Mouse (Mus musculus) olfactory bulb, adult 2 months (tissue): Measurements from ENCODE around the gene Mat2a. TPM values are rescaled to one million over a fixed set of nuclear protein-coding genes. Genes with fewer than 3 reads are reported as not detected.
A peak's percentile ranks its signal among the peaks of the same experiment; 100 is the strongest.

ENCODE experiments used
- H3K27ac ChIP-seq: fragments of 200-500 bp; 2 replicates; pipeline ENCODE4 v1.5.1; 2012; ENCODE audit warnings: low read depth, low read length; ENCODE audit not compliant: insufficient read depth
- H3K4me1 ChIP-seq: fragments of 200-500 bp; 2 replicates; pipeline ENCODE4 v1.6.1; 2012; ENCODE audit warnings: low read length; ENCODE audit not compliant: control insufficient read depth, insufficient read depth
- H3K4me3 ChIP-seq: fragments of 200-500 bp; 2 replicates; pipeline ENCODE4 v1.5.1; 2012; ENCODE audit warnings: mild to moderate bottlenecking, low read depth, low read length, moderate library complexity; ENCODE audit not compliant: insufficient read depth
- CTCF ChIP-seq: fragments of 200-500 bp; IDR thresholded peaks from 2 replicates; pipeline ENCODE4 v1.5.1; 2012; ENCODE audit warnings: low read depth, mild to moderate bottlenecking, low read length, moderate library complexity; ENCODE audit not compliant: insufficient read depth
- POLR2A ChIP-seq: fragments of 200-500 bp; IDR thresholded peaks from 2 replicates; pipeline ENCODE4 v1.6.1; 2012; ENCODE audit warnings: mild to moderate bottlenecking, low read depth, low read length, moderate library complexity; ENCODE audit not compliant: insufficient read depth
- WGBS: fragments of 180-500 bp; shearing (Covaris S2); methylation state at CpG from one replicate; pipeline ENCODE4 v1.1.7; 2018; 5-methylcytosine and 5-hydroxymethylcytosine counted together
- polyA plus RNA-seq: library from polyadenylated mRNA; stranded (reverse); fragments of >200 nt; gene quantifications from 2 replicates; pipeline ENCODE4 v1.2.4, GENCODE M21; 2012; ENCODE audit warnings: low replicate concordance; ENCODE audit not compliant: missing spikeins, insufficient read depth, insufficient read length

Gene Mat2a
- polyA plus RNA-seq, 1 experiment = 557 TPM

DNA sequence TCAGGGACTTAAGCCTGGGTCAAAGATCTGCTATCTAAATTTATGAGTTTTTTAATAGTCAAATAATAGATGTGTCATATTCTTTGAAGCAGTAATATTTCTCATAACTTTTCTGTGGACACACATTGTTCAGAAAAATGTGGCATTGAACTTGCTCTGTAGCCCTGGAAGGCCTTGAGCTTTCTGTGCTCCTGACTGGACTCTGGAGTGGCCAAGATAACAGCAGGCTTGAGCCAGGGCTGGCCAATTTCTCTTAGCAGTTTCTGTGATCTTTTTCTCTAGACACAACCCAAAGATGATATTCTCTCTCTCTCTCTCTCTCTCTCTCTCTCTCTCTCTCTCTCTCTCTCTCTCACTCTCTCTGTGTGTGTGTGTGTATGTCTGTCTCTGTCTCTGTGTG lies 5.7 kb upstream of the Mat2a start:
- Histone ChIP-seq H3K27ac (no peak overlapping the region), H3K4me3 (no peak overlapping the region), H3K4me1 (peaks cover 5% of the 10 kb centered on the region; the same call in 1 of the 2 replicates)
- TF ChIP-seq POLR2A (no peak), CTCF (no peak)

GRCm38 (mm10) chr6:72442921-72443604 lies 3.7 kb upstream of the Mat2a start:
- 83% methylated on average over 1 of the region's 1 CpGs for WGBS
- peaks cover 6% of the 10 kb centered on the region; the same call in 1 of the 2 replicates for H3K4me1 ChIP-seq
- no peak for TF ChIP-seq POLR2A
- TF ChIP-seq CTCF = no peak
- H3K27ac ChIP-seq = no peak overlapping the region
- H3K4me3 ChIP-seq = no peak overlapping the region

DNA sequence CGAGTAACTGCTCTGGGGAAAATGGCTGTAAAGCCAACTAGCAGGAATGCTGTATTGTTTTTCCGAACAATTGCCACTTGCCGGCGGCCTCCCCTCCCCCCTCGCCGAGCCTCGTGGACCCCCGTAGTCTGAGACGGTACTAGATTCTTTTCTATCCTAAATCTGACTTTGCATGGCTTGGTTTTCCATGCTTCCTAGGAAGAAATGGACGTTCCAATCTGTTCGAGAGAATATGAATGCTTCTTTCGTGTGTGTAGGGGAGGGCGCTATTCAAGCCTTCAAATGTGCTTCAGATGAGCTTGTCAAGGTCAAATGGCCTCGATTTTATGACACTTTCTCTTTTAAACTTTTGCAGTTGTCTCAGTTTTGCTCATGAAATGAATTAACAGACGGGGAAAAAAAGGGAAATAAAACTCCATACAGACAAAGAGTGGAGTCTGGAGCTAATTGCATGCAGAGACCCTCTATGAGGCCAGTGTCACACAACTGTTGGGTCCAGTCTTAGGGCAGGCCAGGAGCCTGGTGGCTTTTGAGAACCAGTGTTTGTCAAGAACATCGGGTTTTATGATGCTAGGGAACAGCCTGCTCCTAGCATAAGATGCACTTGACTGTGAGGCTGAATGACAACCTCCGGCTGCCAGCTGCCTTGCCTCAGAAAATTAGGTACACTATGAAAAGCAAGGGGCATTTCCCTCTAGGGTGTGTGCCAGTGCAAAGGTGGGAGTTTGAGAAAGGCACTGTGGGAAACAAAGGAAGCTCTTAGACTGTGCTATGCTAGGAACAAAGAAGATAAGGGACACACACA lies 1.0 kb upstream of the Mat2a start:
- peak overlapping the region; percentile 100 for H3K27ac ChIP-seq
- peak overlapping the region; percentile 93 for H3K4me3 ChIP-seq
- no peak for TF ChIP-seq CTCF
- TF ChIP-seq POLR2A = no peak
- peaks cover 6% of the 10 kb centered on the region; the same call in 1 of the 2 replicates for H3K4me1 ChIP-seq
- WGBS = 5% methylated on average over 17 of the region's 17 CpGs

GRCm38 (mm10) chr6:72438862-72439354 lies 450 bp downstream of the Mat2a start:
- Histone ChIP-seq H3K27ac (peak overlapping the region; percentile 100), H3K4me3 (peak overlapping the region; percentile 93), H3K4me1 (peaks cover 6% of the 10 kb centered on the region; the same call in 1 of the 2 replicates)
- no peak for TF ChIP-seq POLR2A
- TF ChIP-seq CTCF = no peak
- WGBS = under 1% methylated on average over 57 of the region's 57 CpGs

GRCm38 (mm10) chr6:72438226-72438625 lies 1.1 kb downstream of the Mat2a start:
- TF ChIP-seq POLR2A (no peak), CTCF (no peak)
- under 1% methylated on average over 5 of the region's 5 CpGs for WGBS
- H3K27ac ChIP-seq = no peak overlapping the region

DNA sequence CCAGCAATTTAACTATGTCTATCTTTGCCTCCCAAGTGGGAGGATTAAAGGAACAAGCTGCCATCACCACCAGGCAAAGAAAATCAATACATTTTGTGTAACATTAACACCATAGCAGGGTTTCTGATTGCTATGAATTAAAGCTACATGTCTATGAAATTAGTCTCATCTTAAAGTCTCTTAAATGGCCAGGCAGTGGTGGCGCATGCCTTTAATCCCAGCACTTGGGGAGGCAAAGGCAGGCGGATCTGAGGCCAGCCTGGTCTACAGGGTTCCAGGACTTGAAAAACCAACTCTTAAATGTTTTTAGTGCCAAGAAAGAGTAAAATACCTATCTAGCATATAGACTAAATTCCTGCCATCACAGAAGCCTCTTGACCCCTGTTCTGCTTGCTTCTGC lies 7.2 kb downstream of the Mat2a start:
- Histone ChIP-seq H3K27ac (no peak overlapping the region), H3K4me1 (0 out of 2 replicates have a peak, but pooled peaks cover 2% of the 10 kb centered on the region), H3K4me3 (no peak overlapping the region)
- 85% methylated on average over 2 of the region's 2 CpGs for WGBS
- TF ChIP-seq POLR2A (no peak), CTCF (no peak)

More at GRCm38 (mm10) chr6:72438226-72438625, 1.1 kb downstream of the Mat2a start:
- Histone ChIP-seq H3K4me3 (no peak overlapping the region), H3K4me1 (peaks cover 6% of the 10 kb centered on the region; the same call in 1 of the 2 replicates)

- Histone ChIP-seq H3K4me1 (0 out of 2 replicates have a peak, but pooled peaks cover 2% of the 10 kb centered on the region), H3K4me3 (no peak overlapping the region), H3K27ac (no peak overlapping the region)
- TF ChIP-seq POLR2A = no peak
- TF ChIP-seq CTCF = no peak
- WGBS = 34% methylated on average over 5 of the region's 5 CpGs
These were observed 8.1 kb downstream of the Mat2a start for GRCm38 (mm10) chr6:72430989-72431921.
